Mouse (Mus musculus): ENCODE measurements around the gene Fam222b. TPM values are rescaled to one million over a fixed set of nuclear protein-coding genes. Genes with fewer than 3 reads are reported as not detected.

The Fam222b gene
- polyA plus RNA-seq, 1 experiment from 2014 or later: 31.4 TPM

- 91% methylated on average over 15 of the region's 15 CpGs for WGBS
- Histone ChIP-seq H3K4me3 (no peak overlapping the region), H3K4me2 (no peak overlapping the region), H3K4me1 (replicated peaks) (peaks cover 12% of the 10 kb centered on the region), H3K9ac (no peak overlapping the region), H3K27me3 (0 out of 2 replicates have a peak, but pooled peaks cover 4% of the 10 kb centered on the region), H3K27ac (no peak overlapping the region), H3K9me3 (no peaks in the 10 kb centered on the region), H3K36me3 (0 out of 2 replicates have a peak, but pooled peaks cover 3% of the 10 kb centered on the region)
- ATAC-seq (ENCODE audit: low FRiP score): no peak
Measured at GRCm38 (mm10) chr11:78170306-78170705, 75.8 kb downstream of the Fam222b start.

- Histone ChIP-seq H3K36me3 (0 out of 2 replicates have a peak, but pooled peaks cover 3% of the 10 kb centered on the region), H3K4me3 (no peak overlapping the region), H3K4me1 (replicated peaks) (peaks cover 9% of the 10 kb centered on the region), H3K27ac (no peak overlapping the region), H3K27me3 (0 out of 2 replicates have a peak, but pooled peaks cover 4% of the 10 kb centered on the region), H3K9me3 (no peaks in the 10 kb centered on the region), H3K4me2 (no peak overlapping the region), H3K9ac (no peak overlapping the region)
- 68% methylated on average over 4 of the region's 4 CpGs for WGBS
- no peak for ATAC-seq (ENCODE audit: low FRiP score)
Measured at GRCm38 (mm10) chr11:78171328-78171727, 76.9 kb downstream of the Fam222b start.

- Histone ChIP-seq H3K27me3 (peaks cover 2% of the 10 kb centered on the region; the same call in 1 of the 2 replicates), H3K9me3 (no peaks in the 10 kb centered on the region), H3K4me2 (no peak overlapping the region), H3K4me1 (replicated peaks) (peaks cover 16% of the 10 kb centered on the region), H3K36me3 (0 out of 2 replicates have a peak, but pooled peaks cover 3% of the 10 kb centered on the region), H3K27ac (no peak overlapping the region), H3K4me3 (no peak overlapping the region), H3K9ac (peak overlapping the region; percentile 10; the same call in 1 of the 2 replicates)
- ATAC-seq (ENCODE audit: low FRiP score): no peak
- 82% methylated on average over 16 of the region's 16 CpGs for WGBS
Measured at GRCm38 (mm10) chr11:78172034-78172747, 77.7 kb downstream of the Fam222b start.

- H3K4me3 ChIP-seq: no peak overlapping the region
- H3K4me1 ChIP-seq (replicated peaks): peaks cover 22% of the 10 kb centered on the region
- no peaks in the 10 kb centered on the region; the same call in 1 of the 2 replicates for H3K27me3 ChIP-seq
- H3K9ac ChIP-seq: peak overlapping the region; percentile 10; the same call in 1 of the 2 replicates
- H3K9me3 ChIP-seq: no peaks in the 10 kb centered on the region
- no peak overlapping the region for H3K27ac ChIP-seq
- 0 out of 2 replicates have a peak, but pooled peaks cover 3% of the 10 kb centered on the region for H3K36me3 ChIP-seq
- WGBS: 87% methylated on average over 19 of the region's 19 CpGs
- no peak overlapping the region for H3K4me2 ChIP-seq
- ATAC-seq (ENCODE audit: low FRiP score): no peak
Measured at GRCm38 (mm10) chr11:78172748-78173383, 78.4 kb downstream of the Fam222b start.

- Histone ChIP-seq H3K27ac (no peak overlapping the region), H3K9ac (no peak overlapping the region), H3K27me3 (no peaks in the 10 kb centered on the region; the same call in 1 of the 2 replicates), H3K4me3 (no peak overlapping the region), H3K9me3 (no peaks in the 10 kb centered on the region), H3K4me1 (replicated peaks) (peaks cover 35% of the 10 kb centered on the region), H3K36me3 (peaks cover 7% of the 10 kb centered on the region), H3K4me2 (no peak overlapping the region)
- ATAC-seq (ENCODE audit: low FRiP score): no peak
- WGBS: 93% methylated on average over 3 of the region's 3 CpGs
Measured at GRCm38 (mm10) chr11:78174506-78174905, 80.0 kb downstream of the Fam222b start.

GRCm38 (mm10) chr11:78175771-78176401, 81.4 kb downstream of the Fam222b start:
- Histone ChIP-seq H3K9ac (peak overlapping the region; percentile 78; the same call in 1 of the 2 replicates), H3K27ac (0 out of 2 replicates have a peak overlapping the region, but pooled peaks have one; percentile 0), H3K4me1 (replicated peaks) (peaks cover 48% of the 10 kb centered on the region), H3K27me3 (peaks cover 3% of the 10 kb centered on the region; the same call in 1 of the 2 replicates), H3K9me3 (no peaks in the 10 kb centered on the region), H3K36me3 (peaks cover 20% of the 10 kb centered on the region), H3K4me3 (peak overlapping the region; percentile 55), H3K4me2 (peak overlapping the region; percentile 71)
- 6% methylated on average over 10 of the region's 10 CpGs for WGBS
- ATAC-seq (ENCODE audit: low FRiP score): no peak

GRCm38 (mm10) chr11:78176402-78176862, 82.0 kb downstream of the Fam222b start, which contains the start of the genes Nek8 and Tlcd1:
Gene Nek8, minus strand, starts transcription at chr11:78176675.
Gene Tlcd1, plus strand, starts transcription at chr11:78176711.
- under 1% methylated on average over 32 of the region's 32 CpGs for WGBS
- Histone ChIP-seq H3K4me3 (peak within 1 kb of the TSS; percentile 55), H3K36me3 (peaks cover 24% of the 10 kb centered on the region), H3K4me2 (peak within 1 kb of the TSS; percentile 71), H3K27ac (peak within 1 kb of the TSS; percentile 87; the same call in 1 of the 2 replicates), H3K4me1 (replicated peaks) (peaks cover 53% of the 10 kb centered on the region), H3K27me3 (peaks cover 3% of the 10 kb centered on the region; the same call in 1 of the 2 replicates), H3K9ac (peak within 1 kb of the TSS; percentile 78; the same call in 1 of the 2 replicates), H3K9me3 (no peaks in the 10 kb centered on the region)
- peak; percentile 30; the same call in 1 of the 2 replicates for ATAC-seq (ENCODE audit: low FRiP score)

- ATAC-seq (ENCODE audit: low FRiP score): no peak
- H3K27me3 ChIP-seq: peaks cover 3% of the 10 kb centered on the region; the same call in 1 of the 2 replicates
- no peak overlapping the region; the same call in 1 of the 2 replicates for H3K27ac ChIP-seq
- H3K9ac ChIP-seq: peak overlapping the region; percentile 78; the same call in 1 of the 2 replicates
- WGBS: under 1% methylated on average over 23 of the region's 23 CpGs
- H3K9me3 ChIP-seq: no peaks in the 10 kb centered on the region
- H3K36me3 ChIP-seq: peaks cover 29% of the 10 kb centered on the region
- peak overlapping the region; percentile 55 for H3K4me3 ChIP-seq
- peak overlapping the region; percentile 71 for H3K4me2 ChIP-seq
- H3K4me1 ChIP-seq (replicated peaks): peaks cover 58% of the 10 kb centered on the region
Measured at GRCm38 (mm10) chr11:78176905-78177331, 82.5 kb downstream of the Fam222b start.

- 2% methylated on average over 10 of the region's 10 CpGs for WGBS
- Histone ChIP-seq H3K9me3 (no peaks in the 10 kb centered on the region), H3K36me3 (peaks cover 32% of the 10 kb centered on the region), H3K9ac (peak overlapping the region; percentile 78; the same call in 1 of the 2 replicates), H3K4me1 (replicated peaks) (peaks cover 63% of the 10 kb centered on the region), H3K27ac (peak overlapping the region; percentile 87; the same call in 1 of the 2 replicates), H3K4me2 (peak overlapping the region; percentile 71), H3K4me3 (peak overlapping the region; percentile 55), H3K27me3 (peaks cover 3% of the 10 kb centered on the region; the same call in 1 of the 2 replicates)
- ATAC-seq (ENCODE audit: low FRiP score): no peak
Measured at GRCm38 (mm10) chr11:78177437-78177836, 83.0 kb downstream of the Fam222b start.

- peak; percentile 87 for ATAC-seq (ENCODE audit: low FRiP score)
- Histone ChIP-seq H3K36me3 (peaks cover 32% of the 10 kb centered on the region), H3K9ac (peak overlapping the region; percentile 78)
Measured at GRCm38 (mm10) chr11:78177903-78178858, 83.7 kb downstream of the Fam222b start.

More at GRCm38 (mm10) chr11:78177903-78178858, 83.7 kb downstream of the Fam222b start:
- H3K4me2 ChIP-seq: peak overlapping the region; percentile 71
- H3K4me3 ChIP-seq: peak overlapping the region; percentile 55
- peaks cover 64% of the 10 kb centered on the region for H3K4me1 ChIP-seq (replicated peaks)
- H3K27me3 ChIP-seq: peaks cover 3% of the 10 kb centered on the region; the same call in 1 of the 2 replicates
- no peaks in the 10 kb centered on the region for H3K9me3 ChIP-seq
- H3K27ac ChIP-seq: peak overlapping the region; percentile 87
- WGBS: under 1% methylated on average over 68 of the region's 84 CpGs

Data from hindbrain, embryonic 13.5 days (tissue).